Mouse (Mus musculus) embryonic stem cell, embryonic (primary cell): ENCODE data around the gene Lamb3.

Source experiments
- CTCF ChIA-PET, 4 experiments: fragments of 300-600 bp in 2 of 4; fragments of 350-600 bp in 2 of 4; sonication (Branson Sonifier 250); formaldehyde crosslinking; loops; one replicate each; lab custom pipeline; 2022; ENCODE audit warnings: inconsistent platforms in 2 of 4; lab: Charles Lee
- POLR2A ChIA-PET, 4 experiments: fragments of 300-600 bp in 2 of 4; fragments of 350-600 bp in 2 of 4; sonication (Branson Sonifier 250); formaldehyde crosslinking; loops; one replicate each; lab custom pipeline; 2022; ENCODE audit warnings: antibody characterized with exemption in 4 of 4, inconsistent platforms in 1 of 4; lab: Charles Lee

The Lamb3 gene

GRCm38 (mm10) chr1:193309785-193310518 lies 102.5 kb downstream of the Lamb3 start:
- ChIA-PET CTCF (interaction anchor here in 1 of 4 experiments (0.5 kb wide), 1 partner anchor 544 kb away, joined by 3 read pairs; no protein-coding TSS in a partner anchor), POLR2A (no interaction called here)

- POLR2A ChIA-PET, result no interaction called here
Measured at GRCm38 (mm10) chr1:193310519-193311085, 103.1 kb downstream of the Lamb3 start.

GRCm38 (mm10) chr1:193311596-193311995 lies 104.1 kb downstream of the Lamb3 start:
- ChIA-PET CTCF (interaction anchor here in 2 of 4 experiments (0.5 to 1.0 kb wide), 3 partner anchors 12 to 408 kb away, joined by 3 read pairs; no protein-coding TSS in a partner anchor), POLR2A (no interaction called here)

More at GRCm38 (mm10) chr1:193310519-193311085, 103.1 kb downstream of the Lamb3 start:
- CTCF ChIA-PET, result interaction anchor here in 2 of 4 experiments (0.5 to 1.0 kb wide), 3 partner anchors 13 to 590 kb away, joined by 3 read pairs; no protein-coding TSS in a partner anchor

GRCm38 (mm10) chr1:193315705-193316357 lies 108.3 kb downstream of the Lamb3 start:
- POLR2A ChIA-PET, result interaction anchor here in 1 of 4 experiments (1.1 kb wide), 1 partner anchor 44 kb away, joined by 4 read pairs; the partner anchor contains the start of gene G0s2
- CTCF ChIA-PET, result interaction anchor here in 3 of 4 experiments (0.6 to 0.9 kb wide), 4 partner anchors 22 to 1633 kb away, joined by 3 read pairs; partner anchors contain the start of gene Diexf (in 1 of the 3)

- POLR2A ChIA-PET, result interaction anchor here in 1 of 4 experiments (1.1 kb wide), 1 partner anchor 44 kb away, joined by 4 read pairs; the partner anchor contains the start of gene G0s2
- CTCF ChIA-PET, result interaction anchor here in 3 of 4 experiments (0.6 to 0.9 kb wide), 3 partner anchors 31 to 1633 kb away, joined by 3 read pairs; partner anchors contain the start of gene Diexf (in 1 of the 3)
Measured at GRCm38 (mm10) chr1:193316358-193316750, 108.9 kb downstream of the Lamb3 start.

- ChIA-PET POLR2A (no interaction called here), CTCF (no interaction called here)
Measured at GRCm38 (mm10) chr1:193317159-193317559, 109.7 kb downstream of the Lamb3 start.

GRCm38 (mm10) chr1:193319721-193320120 lies 112.2 kb downstream of the Lamb3 start:
- CTCF ChIA-PET, result interaction anchor here in 2 of 4 experiments (0.6 to 2.0 kb wide), 3 partner anchors 10 to 134 kb away, joined by 4 to 6 read pairs (median 6); no protein-coding TSS in a partner anchor
- POLR2A ChIA-PET, result no interaction called here

- POLR2A ChIA-PET, result no interaction called here
- CTCF ChIA-PET, result interaction anchor here in 2 of 4 experiments (0.6 to 2.0 kb wide), 2 partner anchors 43 to 65 kb away, joined by 5 to 6 read pairs; no protein-coding TSS in a partner anchor
Measured at GRCm38 (mm10) chr1:193320398-193320797, 112.9 kb downstream of the Lamb3 start.

- POLR2A ChIA-PET, result interaction anchor here in 1 of 4 experiments (1.4 kb wide), 1 partner anchor 52 kb away, joined by 4 read pairs; no protein-coding TSS in a partner anchor
- CTCF ChIA-PET, result interaction anchor here (0.6 to 1.8 kb wide), 29 partner anchors 9 to 120 kb away, joined by 3 to 8 read pairs (median 4); partner anchors contain the start of gene G0s2 (in 2 of the 4)
Measured at GRCm38 (mm10) chr1:193323686-193324085, 116.2 kb downstream of the Lamb3 start.

- POLR2A ChIA-PET, result interaction anchor here in 3 of 4 experiments (0.5 to 1.4 kb wide), 3 partner anchors 15 to 52 kb away, joined by 3 to 4 read pairs (median 3); no protein-coding TSS in a partner anchor
- CTCF ChIA-PET, result interaction anchor here (0.6 to 1.8 kb wide), 34 partner anchors 8 to 1227 kb away, joined by 3 to 8 read pairs (median 4); partner anchors contain the start of gene G0s2 (in 2 of the 4)
Measured at GRCm38 (mm10) chr1:193324224-193324623, 116.7 kb downstream of the Lamb3 start.

GRCm38 (mm10) chr1:193325891-193326290 lies 118.4 kb downstream of the Lamb3 start:
- ChIA-PET CTCF (interaction anchor here in 2 of 4 experiments (0.7 to 1.4 kb wide), 4 partner anchors 9 to 71 kb away, joined by 3 to 5 read pairs (median 3); no protein-coding TSS in a partner anchor), POLR2A (no interaction called here)

GRCm38 (mm10) chr1:193326456-193327145 lies 119.1 kb downstream of the Lamb3 start:
- ChIA-PET CTCF (interaction anchor here in 3 of 4 experiments (0.7 to 1.4 kb wide), 4 partner anchors 9 to 71 kb away, joined by 3 to 5 read pairs (median 3); no protein-coding TSS in a partner anchor), POLR2A (no interaction called here)

- POLR2A ChIA-PET, result interaction anchor here in 1 of 4 experiments (0.9 kb wide), 1 partner anchor 49 kb away, joined by 3 read pairs; no protein-coding TSS in a partner anchor
- CTCF ChIA-PET, result interaction anchor here in 1 of 4 experiments (0.7 kb wide), 1 partner anchor 54 kb away, joined by 3 read pairs; no protein-coding TSS in a partner anchor
Measured at GRCm38 (mm10) chr1:193327216-193327615, 119.7 kb downstream of the Lamb3 start.

GRCm38 (mm10) chr1:193327686-193328085 lies 120.2 kb downstream of the Lamb3 start:
- CTCF ChIA-PET, result interaction anchor here in 1 of 4 experiments (0.7 kb wide), 1 partner anchor 54 kb away, joined by 3 read pairs; no protein-coding TSS in a partner anchor
- POLR2A ChIA-PET, result interaction anchor here in 1 of 4 experiments (0.9 kb wide), 1 partner anchor 49 kb away, joined by 3 read pairs; no protein-coding TSS in a partner anchor

GRCm38 (mm10) chr1:193329557-193329956 lies 122.1 kb downstream of the Lamb3 start:
- CTCF ChIA-PET, result interaction anchor here (0.6 to 2.3 kb wide), 15 partner anchors 10 to 53 kb away, joined by 3 to 18 read pairs (median 4); no protein-coding TSS in a partner anchor
- POLR2A ChIA-PET, result interaction anchor here in 1 of 4 experiments (1.4 kb wide), 1 partner anchor 58 kb away, joined by 4 read pairs; no protein-coding TSS in a partner anchor

GRCm38 (mm10) chr1:193330172-193330571 lies 122.7 kb downstream of the Lamb3 start:
- ChIA-PET CTCF (interaction anchor here (0.6 to 2.3 kb wide), 18 partner anchors 9 to 53 kb away, joined by 3 to 18 read pairs (median 4); no protein-coding TSS in a partner anchor), POLR2A (interaction anchor here in 2 of 4 experiments (0.6 to 1.4 kb wide), 2 partner anchors 58 to 1744 kb away, joined by 3 to 4 read pairs; no protein-coding TSS in a partner anchor)

GRCm38 (mm10) chr1:193330626-193331025 lies 123.1 kb downstream of the Lamb3 start:
- POLR2A ChIA-PET, result interaction anchor here in 2 of 4 experiments (0.6 to 1.4 kb wide), 2 partner anchors 59 to 1745 kb away, joined by 3 to 4 read pairs; no protein-coding TSS in a partner anchor
- CTCF ChIA-PET, result interaction anchor here (0.7 to 2.3 kb wide), 13 partner anchors 12 to 52 kb away, joined by 3 to 18 read pairs (median 5); no protein-coding TSS in a partner anchor
